Mouse (Mus musculus): ENCODE results near the gene Dnajc9.

Dnajc9 gene

DNA sequence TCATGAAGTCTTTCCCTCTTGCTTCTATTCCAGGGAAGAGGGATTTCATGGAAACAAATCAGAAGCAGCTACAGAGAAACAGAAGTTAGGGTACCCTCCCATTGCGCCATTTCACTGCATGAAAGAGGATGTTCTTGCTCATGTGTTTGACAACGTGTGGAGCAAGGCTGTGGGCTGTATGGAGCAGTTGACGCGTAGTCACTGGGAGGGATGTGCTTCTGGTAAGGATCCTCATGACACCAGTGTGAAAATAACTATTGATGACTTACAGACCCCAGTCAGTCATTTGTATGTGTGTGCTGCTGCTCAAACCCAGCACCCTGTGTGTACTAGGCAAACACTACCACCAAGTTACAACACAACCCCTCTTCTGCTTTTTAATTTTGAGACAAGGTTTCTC, 25.5 kb downstream of the Dnajc9 start:
- no peak for DNase-seq (ENCODE audit: low read depth)

- peak; percentile 96 for DNase-seq (ENCODE audit: low read depth)
Measured at GRCm38 (mm10) chr14:20347991-20348541, 40.6 kb downstream of the Dnajc9 start, which contains the start of the genes Ecd and Fam149b. Gene Ecd (minus strand): TSS chr14:20348121. Gene Fam149b (plus strand): TSS chr14:20348162.

- no peak for DNase-seq (ENCODE audit: low read depth)
Measured at GRCm38 (mm10) chr14:20347441-20347990, 41.2 kb downstream of the Dnajc9 start.

- no peak for DNase-seq (ENCODE audit: low read depth)
Measured at GRCm38 (mm10) chr14:20345885-20346284, 42.8 kb downstream of the Dnajc9 start.

DNA sequence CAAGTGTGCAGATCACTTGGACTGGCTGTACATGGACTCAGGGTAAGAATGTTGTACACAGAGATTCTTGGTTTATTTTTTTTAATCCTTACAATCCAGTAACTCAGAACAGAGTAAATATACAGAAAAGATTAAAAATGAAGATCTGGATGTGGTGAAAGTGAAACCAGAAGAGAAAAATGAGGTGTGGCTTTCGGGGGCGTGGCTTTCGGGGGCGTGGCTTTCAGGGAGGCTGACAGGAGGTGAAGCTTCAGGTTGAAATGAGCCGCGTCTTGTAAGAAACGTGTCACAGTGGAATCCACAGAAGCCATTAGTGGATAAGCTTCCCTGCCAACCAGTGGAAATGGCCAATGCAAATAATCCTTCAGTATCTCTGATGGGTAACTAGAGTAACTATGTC, 47.8 kb downstream of the Dnajc9 start:
- peak; percentile 5 for DNase-seq (ENCODE audit: low read depth)

- DNase-seq (ENCODE audit: low read depth): peak; percentile 46
Measured at GRCm38 (mm10) chr14:20340149-20340548, 48.6 kb downstream of the Dnajc9 start.

DNA sequence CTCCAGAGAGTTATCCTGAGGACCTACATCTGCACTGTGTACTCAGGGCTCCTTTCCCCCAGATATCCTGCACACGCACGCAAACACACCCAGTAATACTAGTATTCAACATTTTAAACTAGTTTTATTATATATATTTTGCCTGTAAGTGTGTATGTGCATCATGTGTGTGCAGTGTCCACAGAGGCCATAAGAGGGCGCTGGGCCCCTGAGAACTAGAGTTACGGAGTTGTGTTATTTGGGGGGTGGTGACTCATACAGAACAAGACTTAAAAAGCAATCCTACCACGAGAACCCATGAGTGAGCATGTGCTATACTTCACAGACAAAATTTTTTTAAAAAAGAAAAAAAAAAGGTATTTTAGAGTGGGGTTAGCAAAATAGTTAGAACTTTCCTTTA, 49.3 kb downstream of the Dnajc9 start:
- DNase-seq (ENCODE audit: low read depth): peak; percentile 5
